Mouse (Mus musculus) ovary, postnatal 10 days (tissue): ENCODE data around the gene Lgals3bp.

ENCODE experiments used
- DNase-seq: peaks from one replicate; pipeline ENCODE4 v3.0.0; 2022; ENCODE audit warnings: low spot score

Lgals3bp gene

DNA sequence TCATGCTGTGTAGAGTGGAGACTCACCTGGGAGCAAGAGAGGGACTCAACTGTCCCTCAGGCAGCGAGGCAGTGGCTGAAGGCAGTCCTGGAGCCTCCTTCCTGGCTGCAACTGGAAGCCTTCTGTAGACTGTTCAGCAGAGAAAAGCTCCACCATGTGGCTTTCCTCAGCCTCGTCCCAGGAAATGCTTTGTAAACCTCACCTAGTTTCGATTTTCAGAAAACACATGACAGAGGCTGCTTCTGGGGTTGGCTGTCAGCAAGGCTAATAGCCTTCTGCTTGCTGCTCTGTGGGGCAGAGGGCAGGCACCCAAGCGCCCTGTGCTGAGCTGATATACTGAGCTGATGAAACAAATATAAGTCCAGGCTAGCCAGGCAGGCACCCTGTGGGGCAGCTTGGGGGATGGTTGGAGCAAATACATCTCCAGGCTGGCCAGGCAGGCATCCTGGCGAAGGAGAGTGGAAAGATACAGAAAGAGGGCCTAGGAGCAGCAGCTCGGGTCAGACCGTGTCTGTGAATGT is at the start of gene Lgals3bp:
Lgals3bp (minus strand) TSS at position 333 of the 521 bp plus-strand sequence.
- no peak for DNase-seq

DNA sequence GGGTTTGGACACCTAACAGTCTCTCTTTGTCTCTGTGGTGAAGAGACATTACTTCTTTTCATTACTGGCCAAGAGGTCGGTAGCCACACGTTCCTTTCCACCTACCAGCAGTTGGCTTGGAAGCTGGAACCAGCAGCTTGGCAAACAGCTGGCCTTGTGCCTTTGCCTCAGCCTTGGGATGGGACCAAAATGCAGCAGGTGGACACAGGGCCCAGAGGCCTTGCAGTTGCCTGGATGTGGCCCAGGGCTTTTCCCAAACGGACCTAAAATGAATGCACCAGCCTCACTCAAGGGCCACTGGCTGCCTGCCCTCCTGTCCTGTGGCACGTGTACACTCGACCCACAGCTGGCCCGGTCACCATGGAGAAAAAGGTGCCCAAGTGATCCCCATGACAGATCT is 49.3 kb upstream of the Lgals3bp start:
- no peak for DNase-seq

DNA sequence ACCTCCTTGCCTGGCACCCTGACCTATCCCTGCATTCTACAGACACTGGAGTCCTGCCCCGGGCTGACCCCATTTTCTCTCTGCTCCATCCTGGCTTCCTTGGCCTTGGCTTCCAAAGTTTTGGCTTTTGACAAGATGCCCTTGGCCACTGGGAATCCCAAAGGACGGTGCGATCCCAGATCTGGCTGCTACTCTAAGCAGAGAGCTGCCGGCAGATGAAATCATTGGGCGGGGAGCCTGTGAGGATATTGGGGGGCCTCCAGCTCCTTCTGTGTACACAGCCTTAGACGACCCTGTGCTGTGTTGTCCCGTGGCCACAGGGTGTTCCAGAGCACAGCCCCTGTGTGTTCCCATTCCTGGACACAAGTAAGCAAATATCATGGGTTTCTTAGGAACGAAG is 46.5 kb upstream of the Lgals3bp start:
- no peak for DNase-seq

DNA sequence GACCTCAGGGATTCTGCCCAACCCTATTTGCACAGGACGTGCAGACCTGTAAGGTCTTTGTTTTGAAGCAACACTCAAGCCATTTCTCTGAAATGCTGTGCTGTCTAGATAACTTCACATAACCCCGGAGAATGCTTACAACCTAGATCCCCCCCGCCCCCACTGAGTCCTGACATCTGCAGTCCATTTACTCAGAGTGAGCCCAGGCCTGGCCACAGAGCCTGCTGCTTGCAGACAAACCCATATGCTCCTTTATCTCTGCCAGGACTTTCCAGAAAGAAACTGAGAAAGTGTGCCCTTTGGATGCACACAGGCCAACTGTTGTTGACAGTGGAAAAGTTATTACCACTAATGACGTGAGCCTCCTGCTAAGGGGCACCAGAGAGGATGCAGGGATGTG is 45.5 kb upstream of the Lgals3bp start:
- no peak for DNase-seq

DNA sequence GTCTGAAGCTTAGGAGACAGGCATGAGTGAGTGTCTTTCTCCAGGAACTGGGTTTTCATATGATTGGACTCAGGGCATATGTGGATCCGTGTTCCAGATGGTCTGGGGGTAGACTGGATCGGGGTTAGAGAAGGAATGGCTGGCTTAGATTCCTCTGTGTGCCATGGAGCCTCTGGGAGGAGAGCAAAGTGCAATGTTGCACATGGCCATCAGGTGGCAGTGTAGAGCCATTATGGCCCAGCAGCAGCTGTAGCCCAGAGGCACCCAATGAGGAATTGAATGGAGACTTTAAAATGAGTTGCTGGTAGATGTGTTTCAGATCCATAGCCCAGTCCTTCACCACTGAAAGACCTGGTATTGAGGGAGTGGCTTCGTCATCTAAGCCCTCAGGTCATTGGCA is 44.0 kb upstream of the Lgals3bp start:
- no peak for DNase-seq

DNA sequence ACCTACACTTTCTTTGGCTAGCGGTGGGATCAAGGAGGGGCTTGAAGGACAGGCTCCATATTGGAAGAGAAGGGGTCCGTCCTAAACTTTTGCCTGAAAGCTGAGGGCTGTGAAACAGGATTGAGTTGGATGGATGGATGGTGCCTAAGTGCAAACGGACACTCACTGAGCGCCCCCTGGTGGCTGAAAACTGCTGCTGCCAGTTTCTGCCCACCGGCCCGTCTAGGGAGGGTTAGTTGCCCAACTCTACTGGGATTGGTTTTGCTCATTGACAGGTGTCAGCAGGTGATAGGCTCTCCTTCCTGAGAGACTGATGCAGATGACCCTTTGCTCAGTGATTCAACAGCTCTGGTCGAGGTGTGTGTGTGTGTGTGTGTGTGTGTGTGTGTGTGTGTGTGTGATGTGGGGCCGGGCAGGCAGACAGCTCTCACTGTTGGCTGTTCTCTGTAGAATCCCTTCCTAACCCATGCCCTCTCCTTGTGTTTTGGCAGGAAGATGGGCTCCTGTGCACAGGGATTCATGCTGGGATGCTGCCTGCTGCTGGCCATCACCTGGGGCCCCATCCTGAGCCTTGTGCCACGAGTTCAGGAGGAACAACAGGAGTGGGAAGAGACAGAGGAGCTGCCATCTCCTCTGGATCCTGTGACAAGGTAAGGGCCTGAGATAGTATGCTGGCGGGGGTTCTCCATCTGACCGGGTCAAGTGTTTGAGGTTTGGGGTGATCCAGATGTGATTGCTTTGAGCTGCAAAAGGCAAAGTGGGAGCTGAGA is 41.5 kb upstream of the Lgals3bp start:
- DNase-seq = peak; percentile 69

DNA sequence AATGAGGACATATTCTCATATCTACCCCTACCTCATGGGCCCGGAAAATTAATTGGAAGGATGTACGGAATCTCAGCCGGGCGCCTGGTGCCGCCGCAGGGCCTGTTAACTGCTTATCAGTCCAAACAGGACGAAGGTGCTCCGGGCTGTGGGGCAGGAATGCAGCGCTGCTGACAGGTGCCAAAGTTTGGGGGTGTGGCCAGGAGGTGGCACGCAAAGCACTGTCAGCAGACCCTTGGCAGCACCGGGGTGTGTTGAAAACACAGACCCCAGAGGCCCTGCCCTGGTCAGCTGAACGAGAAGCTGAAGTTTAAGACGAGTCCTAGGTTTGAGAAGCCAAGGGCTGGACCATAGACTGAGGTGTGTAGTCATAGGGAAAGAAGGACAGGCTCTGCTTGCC is 40.8 kb upstream of the Lgals3bp start:
- DNase-seq = no peak

DNA sequence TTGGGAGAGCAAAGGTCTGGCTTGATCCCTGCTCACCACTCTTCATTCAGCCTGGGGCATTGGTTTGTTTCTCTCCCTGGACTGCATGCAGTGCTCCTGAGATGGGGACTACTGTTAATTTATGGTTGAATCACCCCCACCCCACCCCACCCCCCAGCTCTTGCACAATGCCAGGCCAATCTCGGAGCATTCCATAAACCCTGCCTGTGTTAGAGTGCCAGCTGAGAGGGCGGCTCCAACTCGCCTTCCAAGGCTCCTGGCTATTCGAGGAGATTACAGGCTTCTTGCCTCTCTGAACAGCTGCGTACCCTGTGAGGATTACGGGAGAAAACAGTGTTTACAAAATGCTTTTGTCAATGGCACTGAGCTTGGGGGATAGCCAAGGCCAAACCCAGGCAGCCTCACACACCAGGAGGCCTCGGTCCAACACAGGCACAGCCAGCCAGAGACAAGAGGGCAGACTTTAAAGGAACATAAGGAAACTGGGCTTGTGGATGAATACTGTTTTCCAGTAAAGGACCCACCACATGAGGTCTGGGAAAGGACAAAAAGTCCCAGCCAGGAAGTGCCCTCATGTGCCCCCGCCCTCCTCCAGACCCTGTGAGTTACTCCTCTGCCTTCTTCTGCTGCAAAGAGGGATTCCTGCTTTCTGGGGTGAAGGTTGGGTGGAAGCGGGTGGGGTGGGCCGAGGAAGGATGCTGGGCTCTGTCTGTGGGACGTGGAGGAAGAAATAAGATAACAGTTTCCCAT is 36.9 kb upstream of the Lgals3bp start:
- no peak for DNase-seq

DNA sequence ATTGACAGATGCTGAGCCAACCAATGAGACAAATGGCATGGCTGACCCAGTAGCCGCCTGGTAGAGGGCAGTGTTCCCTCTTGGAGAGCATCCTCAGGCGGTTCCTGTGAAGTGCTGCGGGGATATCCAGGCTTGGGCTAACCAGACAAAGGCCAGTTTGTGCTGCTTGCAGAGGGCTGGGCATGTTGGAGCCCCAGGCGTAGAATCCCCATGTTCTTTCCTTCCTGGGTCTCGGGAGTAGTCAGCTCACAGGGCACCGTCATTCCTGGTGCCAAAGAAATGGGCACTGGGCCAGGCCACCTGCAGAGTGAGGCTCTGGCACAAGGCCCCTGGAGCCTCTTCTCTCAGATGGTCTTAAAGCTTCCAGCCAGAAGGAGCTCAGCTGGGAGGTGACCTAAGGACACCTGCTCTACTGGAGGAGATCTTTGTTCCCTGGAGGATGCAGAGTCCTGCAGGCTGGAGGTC is 34.6 kb upstream of the Lgals3bp start:
- DNase-seq = no peak

DNA sequence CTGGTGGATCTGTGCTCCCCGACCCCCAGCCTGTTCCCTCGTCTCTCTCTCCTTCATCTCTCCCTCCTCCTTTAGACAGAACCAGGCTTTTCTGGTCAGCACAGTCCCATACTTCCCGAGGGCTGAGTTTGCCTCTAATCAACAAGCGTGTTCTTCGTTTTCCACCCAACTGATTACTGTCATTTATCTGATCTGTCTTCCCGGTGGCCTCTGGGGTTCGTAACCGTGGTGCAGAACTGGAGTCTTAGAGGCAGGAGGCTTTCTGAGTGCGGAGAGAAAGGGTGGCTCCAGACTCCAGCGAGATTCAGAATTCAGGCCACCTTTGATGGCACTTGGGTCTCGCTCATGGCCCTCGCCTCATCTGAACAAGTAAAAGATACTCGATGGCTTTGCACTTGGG is 32.2 kb upstream of the Lgals3bp start:
- no peak for DNase-seq

DNA sequence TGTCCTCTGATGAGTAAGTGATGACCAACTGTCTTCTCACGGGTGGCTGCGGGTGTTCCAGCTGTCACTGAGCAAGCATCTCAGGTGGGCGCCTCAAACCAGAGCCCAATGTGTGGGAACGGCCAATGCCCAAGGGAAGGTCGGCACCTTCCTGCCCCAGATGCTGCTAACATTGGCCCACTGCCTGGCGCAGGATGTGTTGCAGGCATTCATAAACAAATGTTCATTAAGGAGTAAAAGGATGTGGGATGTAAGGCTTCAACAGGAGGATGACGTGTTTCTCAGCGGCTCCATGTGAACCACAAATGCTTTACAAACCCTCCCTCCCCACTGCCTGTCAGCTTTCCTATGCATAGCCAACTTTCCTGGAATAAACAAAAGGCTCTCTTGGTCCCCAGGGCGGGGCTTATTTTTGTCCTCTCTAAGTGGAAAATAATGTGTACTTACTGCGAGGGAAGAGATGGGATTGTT is 31.5 kb upstream of the Lgals3bp start:
- DNase-seq = no peak

DNA sequence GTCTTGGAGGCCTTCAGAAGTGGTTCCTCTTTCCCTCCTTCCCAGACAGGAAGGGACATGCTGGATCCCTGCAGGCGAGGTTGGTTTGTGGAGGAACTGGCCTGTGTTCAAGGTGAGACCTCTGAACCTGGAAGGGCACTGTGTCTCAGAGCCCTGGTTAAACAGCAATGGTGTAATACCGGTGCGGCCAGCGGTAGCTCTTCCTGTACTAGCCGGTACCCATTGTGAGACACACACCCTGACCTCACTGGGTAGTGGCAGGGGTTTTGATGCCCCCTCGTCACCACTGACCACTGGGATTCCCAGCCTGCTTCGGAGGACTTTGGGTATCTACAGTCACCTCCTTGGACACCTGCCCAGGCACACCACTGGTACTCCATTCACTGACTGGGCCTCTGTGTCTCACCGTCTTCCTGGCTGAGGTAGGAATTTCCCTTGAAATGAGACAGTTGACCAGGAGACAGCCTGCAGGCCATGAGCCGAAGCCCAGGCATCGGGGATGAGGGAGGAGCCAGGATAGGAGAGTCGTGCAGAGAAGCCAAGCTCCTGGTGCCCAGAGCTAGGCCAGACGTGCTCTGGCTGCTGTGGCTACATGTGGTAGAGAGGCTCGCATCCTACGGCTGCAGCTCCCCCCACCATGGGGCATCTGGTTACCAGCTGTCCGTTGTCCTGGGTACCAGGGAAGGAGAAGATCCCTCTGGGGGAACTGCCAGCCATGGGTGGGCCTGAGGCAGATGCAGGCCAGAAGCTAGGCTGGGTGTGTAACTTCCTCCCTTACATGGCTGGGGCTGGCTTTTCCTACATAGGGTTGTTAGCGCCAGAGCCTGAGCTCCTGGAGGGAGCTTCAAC is 29.4 kb upstream of the Lgals3bp start:
- no peak for DNase-seq

DNA sequence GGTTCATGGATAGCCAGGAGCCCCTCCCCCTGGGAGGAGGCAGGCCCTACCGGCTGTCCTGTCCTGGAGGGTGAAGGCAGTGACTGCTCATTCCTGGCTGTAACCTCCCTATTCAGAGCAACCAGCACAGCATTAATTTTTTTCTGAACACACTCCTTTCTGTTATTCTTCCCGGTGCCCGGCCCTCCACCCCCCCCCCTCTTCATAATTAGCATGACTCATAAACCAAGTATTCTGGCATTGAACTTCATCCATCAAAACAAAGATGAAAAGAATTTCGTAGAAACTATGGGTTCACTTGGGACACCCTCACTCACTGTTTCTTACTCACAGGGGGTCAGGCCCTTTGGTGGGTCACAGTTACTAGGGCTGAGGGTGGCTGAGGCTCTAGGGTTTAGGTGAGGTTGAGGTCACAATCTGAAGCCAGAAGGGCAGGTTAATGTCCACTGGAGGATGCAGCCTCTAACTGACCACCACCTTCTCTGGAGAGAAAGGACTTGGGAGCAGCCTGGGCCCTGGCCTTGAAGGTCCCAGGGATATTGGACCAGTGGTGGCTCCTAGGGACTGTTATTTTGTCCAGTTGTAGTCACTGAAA is 28.5 kb upstream of the Lgals3bp start:
- no peak for DNase-seq

DNA sequence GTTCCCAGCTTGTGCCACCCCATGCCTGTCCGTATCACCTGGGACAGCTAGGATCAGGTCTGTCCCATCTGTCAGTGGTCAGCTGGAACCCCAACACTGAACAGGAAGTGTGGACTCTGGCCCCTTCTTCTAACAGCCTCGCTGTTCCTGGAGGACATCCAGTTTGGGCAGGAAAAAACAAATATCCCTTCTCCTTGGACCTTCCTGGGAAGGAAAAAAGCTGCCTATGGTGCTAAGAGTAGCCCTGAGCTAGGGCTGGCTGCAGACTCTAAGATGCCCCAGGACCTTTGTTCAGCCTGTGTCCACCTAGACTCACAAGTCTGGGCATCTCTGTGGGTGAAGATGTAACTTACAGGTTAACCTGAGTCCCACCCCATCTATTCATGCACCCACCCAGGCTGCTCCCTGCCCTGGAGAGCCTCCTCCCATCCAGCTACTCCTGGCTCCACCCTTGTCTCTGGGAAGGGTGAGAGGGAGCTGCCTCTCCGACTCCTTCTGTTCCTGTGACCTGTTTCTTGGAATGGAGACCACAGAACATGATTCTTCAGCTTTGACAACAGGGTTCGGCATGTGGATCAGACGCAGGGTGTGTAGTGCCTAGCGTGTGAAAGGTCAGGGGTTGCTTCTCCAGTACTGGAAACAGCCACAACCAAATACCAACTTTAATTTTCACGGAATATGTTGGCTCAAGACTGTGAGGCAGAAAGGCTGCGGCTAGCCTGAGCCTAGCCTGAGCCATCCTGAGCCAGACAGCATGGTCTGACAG is 27.2 kb upstream of the Lgals3bp start:
- DNase-seq = no peak

DNA sequence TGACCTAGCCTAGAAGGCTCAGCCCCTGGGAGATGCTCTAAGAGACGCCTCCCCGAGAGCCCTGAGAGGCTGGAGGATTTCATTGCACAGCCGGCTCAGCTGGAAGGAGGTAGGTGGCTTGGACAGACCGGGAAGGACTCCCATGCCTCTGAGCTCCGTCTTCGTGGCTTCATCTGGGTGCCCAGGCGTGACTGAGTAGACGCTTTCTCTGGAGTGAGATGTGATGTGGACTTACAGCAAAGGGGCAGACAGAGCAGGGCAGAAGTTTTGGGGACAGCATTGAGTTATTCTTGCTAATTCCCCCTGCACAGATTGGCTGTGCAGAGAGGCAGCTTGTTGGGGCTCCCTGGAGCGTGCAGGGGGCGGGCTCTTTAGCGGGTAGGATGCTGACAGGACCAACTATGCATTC is 26.6 kb upstream of the Lgals3bp start:
- DNase-seq = no peak

DNA sequence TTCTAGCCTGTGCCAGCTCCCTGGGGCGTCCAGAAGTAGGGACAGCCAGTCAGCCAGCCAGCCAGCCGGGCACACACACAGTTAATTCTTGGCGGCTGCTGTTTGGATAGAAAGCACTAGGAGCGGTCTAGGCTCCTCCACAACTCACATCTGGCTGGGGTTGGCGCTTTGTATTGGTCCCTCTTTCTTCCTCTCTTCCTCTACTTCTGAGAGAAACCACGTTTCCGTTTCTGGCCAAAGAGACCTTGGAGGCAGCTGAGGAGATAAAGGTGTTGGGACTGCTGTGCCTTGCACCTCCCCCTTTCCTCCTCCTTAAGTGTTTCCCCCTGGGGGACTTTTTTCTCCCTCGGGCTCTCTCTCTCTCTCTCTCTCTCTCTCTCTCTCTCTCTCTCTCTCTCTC is 26.1 kb upstream of the Lgals3bp start, which contains the start of gene C1qtnf1:
C1qtnf1 (plus strand) TSS at position 218 of the 400 bp plus-strand sequence.
- no peak for DNase-seq

DNA sequence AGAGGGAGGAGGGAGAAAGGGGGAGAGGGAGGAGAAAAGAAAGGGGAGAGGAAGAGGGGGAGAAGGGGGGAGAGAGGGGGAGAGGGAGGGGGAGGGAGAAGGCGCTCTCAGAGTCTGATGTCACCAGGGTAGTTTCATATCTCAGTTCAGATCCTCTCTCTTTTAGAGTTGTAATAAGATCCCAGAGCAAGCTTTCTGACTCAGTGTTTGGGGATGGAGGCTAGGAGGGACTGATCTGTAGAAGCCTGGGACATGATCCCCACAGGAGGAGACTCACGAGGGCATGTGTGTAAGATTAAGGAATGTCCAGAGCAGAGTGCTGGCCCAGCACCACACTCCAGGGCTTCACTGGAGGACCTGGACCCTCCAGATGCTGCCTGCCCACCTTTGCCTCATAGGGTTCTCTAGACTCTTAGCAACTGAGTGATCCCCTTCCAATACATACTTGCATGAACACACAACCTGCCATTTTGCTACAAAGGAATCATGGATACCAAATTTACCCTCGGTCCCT is 25.4 kb upstream of the Lgals3bp start:
- DNase-seq = no peak

DNA sequence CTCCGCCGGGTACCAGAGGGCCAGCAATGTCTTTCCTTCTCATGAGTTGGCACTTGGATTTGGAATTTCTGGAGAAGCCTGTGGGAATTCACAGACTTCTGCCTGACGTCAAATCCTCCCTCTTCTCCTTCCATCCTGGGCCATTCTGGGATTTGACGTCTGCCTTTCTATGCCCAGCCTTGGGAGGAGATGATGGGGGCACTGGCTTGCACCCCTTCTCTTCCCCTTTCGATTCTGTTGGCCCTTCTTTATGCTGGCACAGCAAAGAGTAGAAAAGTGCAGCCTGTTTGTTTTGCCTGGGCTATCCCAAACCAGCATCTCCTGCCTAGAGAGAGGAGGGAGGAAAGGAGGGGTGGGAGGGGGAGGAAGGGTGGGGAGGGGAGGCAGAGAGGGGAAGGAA is 24.9 kb upstream of the Lgals3bp start:
- DNase-seq = no peak

DNA sequence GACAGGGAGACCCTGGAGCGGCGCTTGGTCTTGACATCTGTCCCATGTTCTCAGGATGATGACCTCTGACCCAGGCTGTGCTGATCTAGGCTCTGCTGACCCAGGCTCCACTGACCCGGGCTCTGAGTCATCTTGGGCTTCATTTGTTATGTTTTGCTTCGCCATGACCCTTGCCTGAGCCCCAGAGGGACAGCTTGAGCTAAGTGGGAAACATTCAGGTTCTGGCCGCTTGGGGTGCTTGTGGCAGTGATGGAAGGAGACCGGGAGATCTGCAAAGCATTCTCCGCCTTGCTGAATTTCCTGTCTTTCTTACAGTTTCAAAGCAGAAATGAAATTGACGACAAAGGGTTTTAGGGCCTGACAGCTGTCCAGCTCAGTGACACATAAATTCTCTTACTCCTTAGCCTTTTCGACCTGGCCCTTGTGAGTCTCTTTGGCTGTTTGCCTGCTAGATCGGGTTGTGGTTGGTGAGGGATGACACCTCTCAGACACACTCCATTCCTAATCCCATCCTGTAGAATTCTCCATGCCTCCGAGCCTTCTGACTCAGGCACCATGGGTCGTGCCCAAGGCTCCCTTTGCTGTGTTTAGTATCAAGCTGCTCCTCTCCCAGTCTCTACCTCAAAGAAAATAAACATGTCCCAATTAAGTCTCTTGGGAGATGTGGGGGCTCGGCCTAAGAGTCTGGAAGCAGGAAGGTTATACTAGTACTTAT is 22.9 kb upstream of the Lgals3bp start:
- DNase-seq = no peak
